Mouse (Mus musculus) retina, embryonic 14.5 days (tissue): ENCODE results near the gene Spef2.

ENCODE experiments used
- DNase-seq: peaks from one replicate; pipeline ENCODE4 v3.0.0-alpha.2; 2015; ENCODE audit warnings: low spot score

Spef2 gene

DNA sequence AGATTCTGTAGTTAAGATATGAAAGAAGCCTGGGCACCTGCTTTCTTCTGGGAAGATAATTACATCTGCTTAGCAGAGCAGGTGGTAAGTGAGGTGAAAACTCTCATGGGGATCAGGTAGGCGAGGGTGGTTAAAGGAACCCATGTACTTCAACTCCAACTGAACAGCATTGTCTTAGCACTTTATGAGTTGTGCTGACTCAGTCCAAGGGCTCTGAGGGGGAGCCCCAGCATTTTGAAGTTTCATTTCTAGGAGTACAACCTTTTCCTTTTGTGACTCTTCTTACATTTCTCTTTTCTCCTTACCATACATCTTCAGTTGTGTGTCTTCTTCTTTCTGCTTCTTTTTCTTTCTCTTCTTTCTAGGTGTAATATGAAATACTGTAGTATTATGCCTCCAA, 213.5 kb downstream of the Spef2 start:
- no peak for DNase-seq

- DNase-seq = no peak
Measured at GRCm38 (mm10) chr15:9533356-9533902, 215.2 kb downstream of the Spef2 start.

DNA sequence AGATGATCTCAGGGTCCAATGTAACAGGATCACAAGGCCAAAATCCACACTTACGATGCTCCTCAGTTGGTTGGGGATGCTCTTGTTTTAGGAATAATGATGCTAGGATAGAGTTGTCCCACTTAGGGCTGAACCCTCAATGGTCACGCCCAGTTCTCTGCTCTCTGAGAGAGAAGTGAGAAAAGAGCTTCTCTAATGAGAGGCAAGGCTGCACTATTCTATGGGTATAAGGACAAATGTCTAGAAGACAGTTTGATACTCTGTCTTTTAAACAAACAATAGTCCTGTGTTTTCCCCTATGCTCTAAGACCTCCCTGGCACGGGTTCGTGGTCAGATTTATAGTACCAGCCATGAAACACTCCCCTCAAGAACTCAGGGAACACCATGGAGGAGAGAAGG, 218.6 kb downstream of the Spef2 start, which contains the start of gene Il7r:
Gene Il7r, minus strand, starts transcription at position 101 of the 400 bp plus-strand sequence.
- no peak for DNase-seq

GRCm38 (mm10) chr15:9529646-9530045, 219.0 kb downstream of the Spef2 start:
- no peak for DNase-seq
